Mouse (Mus musculus) hindlimb bud, embryonic 11.5 days (tissue): ENCODE measurements at regions not wholly inside any gene's neighbourhood (a gene's known extent, or its start where the extent isn't known, plus 50 kb on each side); places are given as distances from the start of the nearest gene placed in this dataset.

Source experiments
- DNase-seq: peaks from one replicate; pipeline ENCODE4 v3.0.0-alpha.2; 2012; ENCODE audit warnings: low read depth, low spot score; ENCODE audit errors: extremely low spot score

GRCm38 (mm10) chr6:101882938-101883337, 505.2 kb upstream of the Pdzrn3 start:
- no peak for DNase-seq

- no peak for DNase-seq
Observed at GRCm38 (mm10) chr6:101874894-101875293, 497.2 kb upstream of the Pdzrn3 start.

- DNase-seq: no peak
Observed at GRCm38 (mm10) chr6:101858895-101859294, 481.2 kb upstream of the Pdzrn3 start.

GRCm38 (mm10) chr6:101840695-101841094, 463.0 kb upstream of the Pdzrn3 start:
- no peak for DNase-seq

- no peak for DNase-seq
Observed at GRCm38 (mm10) chr6:101837563-101837962, 459.9 kb upstream of the Pdzrn3 start.

GRCm38 (mm10) chr6:101793986-101794385, 416.3 kb upstream of the Pdzrn3 start:
- no peak for DNase-seq

GRCm38 (mm10) chr6:101777864-101778263, 400.2 kb upstream of the Pdzrn3 start:
- no peak for DNase-seq

- no peak for DNase-seq
Observed at GRCm38 (mm10) chr6:101773151-101773550, 395.5 kb upstream of the Pdzrn3 start.

- no peak for DNase-seq
Observed at GRCm38 (mm10) chr6:101735107-101735506, 357.4 kb upstream of the Pdzrn3 start.

GRCm38 (mm10) chr6:101720513-101720912, 342.8 kb upstream of the Pdzrn3 start:
- no peak for DNase-seq

GRCm38 (mm10) chr6:101689684-101690083, 312.0 kb upstream of the Pdzrn3 start:
- DNase-seq: no peak

- no peak for DNase-seq
Observed at GRCm38 (mm10) chr6:101686578-101686977, 308.9 kb upstream of the Pdzrn3 start.

- no peak for DNase-seq
Observed at GRCm38 (mm10) chr6:101685734-101686133, 308.0 kb upstream of the Pdzrn3 start.

GRCm38 (mm10) chr6:101684390-101684789, 306.7 kb upstream of the Pdzrn3 start:
- DNase-seq: no peak

GRCm38 (mm10) chr6:101674846-101675245, 297.1 kb upstream of the Pdzrn3 start:
- DNase-seq: no peak

GRCm38 (mm10) chr6:101670770-101671169, 293.1 kb upstream of the Pdzrn3 start:
- DNase-seq: no peak

- DNase-seq: no peak
Observed at GRCm38 (mm10) chr6:101669118-101669845, 291.6 kb upstream of the Pdzrn3 start.

- no peak for DNase-seq
Observed at GRCm38 (mm10) chr6:101654351-101654750, 276.7 kb upstream of the Pdzrn3 start.

- DNase-seq: peak; percentile 26
Observed at GRCm38 (mm10) chr6:101650348-101650747, 272.7 kb upstream of the Pdzrn3 start.

GRCm38 (mm10) chr6:101617295-101617694, 239.6 kb upstream of the Pdzrn3 start:
- no peak for DNase-seq

GRCm38 (mm10) chr6:101616776-101617175, 239.1 kb upstream of the Pdzrn3 start:
- DNase-seq: no peak

- no peak for DNase-seq
Observed at GRCm38 (mm10) chr6:101609015-101609414, 231.3 kb upstream of the Pdzrn3 start.

GRCm38 (mm10) chr6:101603083-101603482, 225.4 kb upstream of the Pdzrn3 start:
- no peak for DNase-seq
